Mouse (Mus musculus): ENCODE data around the gene Icosl. TPM values are rescaled to one million over a fixed set of nuclear protein-coding genes. Genes with fewer than 3 reads are reported as not detected.
"Not testable (repeated sequence)": the region's sequence is repeated elsewhere in the genome, so short reads cannot be mapped to it uniquely, and the experiment has no call there.

Icosl gene
- polyA plus RNA-seq, 1 experiment from 2014 or later, result 1.4 TPM

- H3K27me3 ChIP-seq (ENCODE audit: control insufficient read depth, insufficient read depth, low read length); H3K36me3 ChIP-seq (ENCODE audit: control insufficient read depth, insufficient read depth, low read length); H3K9ac ChIP-seq (ENCODE audit: low read depth, low read length); H3K27ac ChIP-seq (ENCODE audit: low read depth, low read length); H3K4me2 ChIP-seq (replicated peaks; ENCODE audit: low read depth, low read length); DNase-seq (ENCODE audit: low spot score); ATAC-seq (ENCODE audit: low FRiP score); H3K4me3 ChIP-seq (ENCODE audit: low read depth, low read length); H3K4me1 ChIP-seq (replicated peaks; ENCODE audit: control insufficient read depth, insufficient read depth, low read length); H3K9me3 ChIP-seq (ENCODE audit: control insufficient read depth, low read length): not testable (repeated sequence)
- 61% methylated on average over 6 of the region's 6 CpGs for WGBS
These were observed 55.0 kb downstream of the Icosl start for GRCm38 (mm10) chr10:78124137-78124536.

GRCm38 (mm10) chr10:78125061-78125460 lies 56.0 kb downstream of the Icosl start:
- not testable (repeated sequence) for H3K4me2 ChIP-seq (replicated peaks; ENCODE audit: low read depth, low read length); H3K27ac ChIP-seq (ENCODE audit: low read depth, low read length); DNase-seq (ENCODE audit: low spot score); H3K27me3 ChIP-seq (ENCODE audit: control insufficient read depth, insufficient read depth, low read length); H3K9ac ChIP-seq (ENCODE audit: low read depth, low read length); ATAC-seq (ENCODE audit: low FRiP score); H3K4me3 ChIP-seq (ENCODE audit: low read depth, low read length); H3K9me3 ChIP-seq (ENCODE audit: control insufficient read depth, low read length); H3K36me3 ChIP-seq (ENCODE audit: control insufficient read depth, insufficient read depth, low read length); H3K4me1 ChIP-seq (replicated peaks; ENCODE audit: control insufficient read depth, insufficient read depth, low read length)
- WGBS, result 72% methylated on average over 8 of the region's 8 CpGs

GRCm38 (mm10) chr10:78126311-78126710 lies 57.2 kb downstream of the Icosl start:
- no peak overlapping the region for H3K9ac ChIP-seq (ENCODE audit: low read depth, low read length)
- no peak overlapping the region for H3K4me2 ChIP-seq (replicated peaks; ENCODE audit: low read depth, low read length)
- ATAC-seq (ENCODE audit: low FRiP score), result no peak
- no peak for DNase-seq (ENCODE audit: low spot score)
- no peaks in the 10 kb centered on the region for H3K4me1 ChIP-seq (replicated peaks; ENCODE audit: control insufficient read depth, insufficient read depth, low read length)
- H3K9me3 ChIP-seq (ENCODE audit: control insufficient read depth, low read length), result no peaks in the 10 kb centered on the region
- no peak overlapping the region for H3K27ac ChIP-seq (ENCODE audit: low read depth, low read length)
- no peaks in the 10 kb centered on the region for H3K27me3 ChIP-seq (ENCODE audit: control insufficient read depth, insufficient read depth, low read length)
- H3K36me3 ChIP-seq (ENCODE audit: control insufficient read depth, insufficient read depth, low read length), result no peaks in the 10 kb centered on the region
- 94% methylated on average over 5 of the region's 5 CpGs for WGBS
- no peak overlapping the region for H3K4me3 ChIP-seq (ENCODE audit: low read depth, low read length)

GRCm38 (mm10) chr10:78127046-78127870 lies 58.2 kb downstream of the Icosl start:
- Histone ChIP-seq H3K27ac (ENCODE audit: low read depth, low read length) (no peak overlapping the region), H3K4me1 (replicated peaks; ENCODE audit: control insufficient read depth, insufficient read depth, low read length) (no peaks in the 10 kb centered on the region), H3K4me3 (ENCODE audit: low read depth, low read length) (no peak overlapping the region), H3K27me3 (ENCODE audit: control insufficient read depth, insufficient read depth, low read length) (no peaks in the 10 kb centered on the region), H3K9ac (ENCODE audit: low read depth, low read length) (no peak overlapping the region), H3K4me2 (replicated peaks; ENCODE audit: low read depth, low read length) (no peak overlapping the region), H3K36me3 (ENCODE audit: control insufficient read depth, insufficient read depth, low read length) (no peaks in the 10 kb centered on the region), H3K9me3 (ENCODE audit: control insufficient read depth, low read length) (no peaks in the 10 kb centered on the region)
- no peak for ATAC-seq (ENCODE audit: low FRiP score)
- 75% methylated on average over 9 of the region's 9 CpGs for WGBS
- DNase-seq (ENCODE audit: low spot score), result no peak

GRCm38 (mm10) chr10:78127931-78128330 lies 58.8 kb downstream of the Icosl start:
- H3K4me2 ChIP-seq (replicated peaks; ENCODE audit: low read depth, low read length), result no peak overlapping the region
- DNase-seq (ENCODE audit: low spot score), result no peak

GRCm38 (mm10) chr10:78128647-78129046 lies 59.5 kb downstream of the Icosl start:
- Histone ChIP-seq H3K27me3 (ENCODE audit: control insufficient read depth, insufficient read depth, low read length) (no peaks in the 10 kb centered on the region), H3K27ac (ENCODE audit: low read depth, low read length) (no peak overlapping the region), H3K4me1 (replicated peaks; ENCODE audit: control insufficient read depth, insufficient read depth, low read length) (no peaks in the 10 kb centered on the region), H3K36me3 (ENCODE audit: control insufficient read depth, insufficient read depth, low read length) (no peaks in the 10 kb centered on the region), H3K4me2 (replicated peaks; ENCODE audit: low read depth, low read length) (no peak overlapping the region), H3K4me3 (ENCODE audit: low read depth, low read length) (no peak overlapping the region), H3K9me3 (ENCODE audit: control insufficient read depth, low read length) (no peaks in the 10 kb centered on the region), H3K9ac (ENCODE audit: low read depth, low read length) (no peak overlapping the region)
- DNase-seq (ENCODE audit: low spot score), result no peak
- no peak for ATAC-seq (ENCODE audit: low FRiP score)
- WGBS, result 66% methylated on average over 2 of the region's 2 CpGs

More at GRCm38 (mm10) chr10:78127931-78128330, 58.8 kb downstream of the Icosl start:
- Histone ChIP-seq H3K9ac (ENCODE audit: low read depth, low read length) (no peak overlapping the region), H3K27me3 (ENCODE audit: control insufficient read depth, insufficient read depth, low read length) (no peaks in the 10 kb centered on the region), H3K4me1 (replicated peaks; ENCODE audit: control insufficient read depth, insufficient read depth, low read length) (no peaks in the 10 kb centered on the region), H3K27ac (ENCODE audit: low read depth, low read length) (no peak overlapping the region), H3K4me3 (ENCODE audit: low read depth, low read length) (no peak overlapping the region), H3K36me3 (ENCODE audit: control insufficient read depth, insufficient read depth, low read length) (no peaks in the 10 kb centered on the region), H3K9me3 (ENCODE audit: control insufficient read depth, low read length) (no peaks in the 10 kb centered on the region)
- ATAC-seq (ENCODE audit: low FRiP score), result no peak
- WGBS, result 82% methylated on average over 1 of the region's 1 CpGs

GRCm38 (mm10) chr10:78129423-78129822 lies 60.3 kb downstream of the Icosl start:
- Histone ChIP-seq H3K27ac (ENCODE audit: low read depth, low read length) (no peak overlapping the region), H3K27me3 (ENCODE audit: control insufficient read depth, insufficient read depth, low read length) (no peaks in the 10 kb centered on the region), H3K4me3 (ENCODE audit: low read depth, low read length) (no peak overlapping the region), H3K4me1 (replicated peaks; ENCODE audit: control insufficient read depth, insufficient read depth, low read length) (no peaks in the 10 kb centered on the region), H3K36me3 (ENCODE audit: control insufficient read depth, insufficient read depth, low read length) (no peaks in the 10 kb centered on the region), H3K9ac (ENCODE audit: low read depth, low read length) (no peak overlapping the region), H3K9me3 (ENCODE audit: control insufficient read depth, low read length) (no peaks in the 10 kb centered on the region), H3K4me2 (replicated peaks; ENCODE audit: low read depth, low read length) (no peak overlapping the region)
- 56% methylated on average over 11 of the region's 11 CpGs for WGBS
- ATAC-seq (ENCODE audit: low FRiP score), result no peak
- DNase-seq (ENCODE audit: low spot score), result no peak

GRCm38 (mm10) chr10:78129998-78130397 lies 60.9 kb downstream of the Icosl start:
- ATAC-seq (ENCODE audit: low FRiP score) (no peak), DNase-seq (ENCODE audit: low spot score) (no peak)
- H3K4me1 ChIP-seq (replicated peaks; ENCODE audit: control insufficient read depth, insufficient read depth, low read length), result 0 out of 2 replicates have a peak, but pooled peaks cover 2% of the 10 kb centered on the region
- 73% methylated on average over 4 of the region's 4 CpGs for WGBS
- H3K9ac ChIP-seq (ENCODE audit: low read depth, low read length), result no peak overlapping the region
- H3K9me3 ChIP-seq (ENCODE audit: control insufficient read depth, low read length), result no peaks in the 10 kb centered on the region
- H3K27ac ChIP-seq (ENCODE audit: low read depth, low read length), result no peak overlapping the region
- H3K4me2 ChIP-seq (replicated peaks; ENCODE audit: low read depth, low read length), result no peak overlapping the region
- no peaks in the 10 kb centered on the region for H3K27me3 ChIP-seq (ENCODE audit: control insufficient read depth, insufficient read depth, low read length)
- H3K36me3 ChIP-seq (ENCODE audit: control insufficient read depth, insufficient read depth, low read length), result no peaks in the 10 kb centered on the region
- H3K4me3 ChIP-seq (ENCODE audit: low read depth, low read length), result no peak overlapping the region

Measured in hindbrain, embryonic 11.5 days (tissue).